Mouse (Mus musculus): Measurements from ENCODE around the gene Gfpt1. TPM values are rescaled to one million over a fixed set of nuclear protein-coding genes. Genes with fewer than 3 reads are reported as not detected.

The Gfpt1 gene
- 8.1 and 8.6 TPM in 2 replicates for total RNA-seq (2014; rRNA removed)
- 4.3 and 6.3 TPM in 2 replicates for polyA plus RNA-seq (2012; rRNA removed)

DNA sequence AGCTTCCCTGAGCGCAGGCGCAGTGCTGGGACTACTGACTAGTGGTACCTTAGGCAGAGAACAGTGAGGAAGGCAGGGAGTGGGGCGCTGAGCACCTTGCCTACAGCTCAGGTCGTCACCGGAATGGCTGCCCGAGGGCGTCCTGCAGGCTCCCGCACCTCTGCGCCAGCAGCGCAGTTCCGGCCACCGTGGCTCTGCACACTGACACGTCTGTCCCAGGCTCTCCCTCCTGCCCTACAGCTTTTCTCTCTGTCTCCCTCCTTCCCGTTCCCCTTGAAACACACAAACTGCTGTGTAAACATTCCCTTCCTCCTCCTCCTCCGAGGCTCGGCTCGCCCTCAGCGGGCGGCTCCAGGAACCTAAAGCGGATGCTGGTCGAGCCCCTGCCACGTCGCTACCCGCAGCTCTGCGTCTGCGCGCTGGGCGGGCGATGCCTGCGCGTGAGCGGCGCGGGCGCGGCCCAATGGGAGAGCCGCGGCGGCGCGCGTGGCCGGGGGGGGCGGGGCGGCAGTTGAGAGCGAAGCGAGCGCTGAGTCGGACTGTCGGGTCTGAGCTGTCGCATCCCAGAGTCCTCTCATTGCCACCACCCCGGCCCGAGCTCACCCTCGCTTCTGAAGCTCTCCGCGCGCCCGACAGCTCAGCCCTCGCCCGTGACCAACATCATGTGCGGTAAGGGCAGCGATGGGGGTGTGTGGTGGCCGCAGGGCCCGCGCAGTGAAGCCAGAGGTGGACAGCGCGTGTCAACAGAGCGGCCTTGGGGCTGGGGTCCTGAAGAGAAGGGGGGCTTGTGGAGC lies at the start of gene Gfpt1:
Gfpt1 (plus strand) TSS at position 510 of the 794 bp plus-strand sequence.
- no peak for TF ChIP-seq CTCF (IDR thresholded peaks at IDR 0.05; ENCODE audit: low read depth, low read length)
- peak; percentile 83 for TF ChIP-seq POLR2A (IDR thresholded peaks at IDR 0.05; ENCODE audit: extremely low read depth, insufficient read depth, low read length)
- DNase-seq (ENCODE audit: extremely low read depth, low read depth, low spot score): peak; percentile 78
- Histone ChIP-seq H3K79me2 (ENCODE audit: control insufficient read depth, insufficient read depth, low read length) (peaks cover 8% of the 10 kb centered on the region; the same call in 1 of the 2 replicates), H3K9ac (ENCODE audit: low read depth, low read length) (peak within 1 kb of the TSS; percentile 97), H3K4me1 (ENCODE audit: control insufficient read depth, insufficient read depth, low read length) (peaks cover 7% of the 10 kb centered on the region), H3K36me3 (ENCODE audit: control insufficient read depth, insufficient read depth, low read length) (no peaks in the 10 kb centered on the region), H3K27ac (replicated peaks; ENCODE audit: insufficient read depth, low read depth, low read length) (peak within 1 kb of the TSS; percentile 88), H3K4me3 (ENCODE audit: insufficient read depth, low read depth, low read length) (peak within 1 kb of the TSS; percentile 90), H3K27me3 (ENCODE audit: control insufficient read depth, insufficient read depth, low read length) (no peaks in the 10 kb centered on the region)
- WGBS: under 1% methylated on average over 68 of the region's 68 CpGs

DNA sequence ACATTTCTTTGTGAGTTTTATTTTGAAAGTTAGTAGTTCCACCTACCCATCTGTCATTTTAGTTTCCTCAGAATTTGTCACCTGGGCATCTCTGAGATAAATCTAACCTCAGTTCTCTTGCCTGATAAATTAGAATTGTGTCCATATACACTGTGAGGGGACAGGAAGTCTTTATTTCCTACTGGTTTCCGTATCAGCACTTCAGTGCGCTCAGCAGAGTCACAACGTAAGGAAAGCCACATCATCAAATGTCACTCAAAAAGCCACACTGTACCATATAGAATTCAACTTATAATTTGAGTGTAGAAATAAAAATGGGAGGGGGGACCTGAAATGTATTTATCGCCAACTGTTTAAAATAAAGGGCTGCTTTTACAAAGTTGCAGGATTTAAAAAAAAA lies 48.4 kb upstream of the Gfpt1 start:
- H3K79me2 ChIP-seq (ENCODE audit: control insufficient read depth, insufficient read depth, low read length): no peaks in the 10 kb centered on the region
- H3K4me1 ChIP-seq (ENCODE audit: control insufficient read depth, insufficient read depth, low read length): no peaks in the 10 kb centered on the region
- H3K27ac ChIP-seq (replicated peaks; ENCODE audit: insufficient read depth, low read depth, low read length): no peak overlapping the region
- H3K9ac ChIP-seq (ENCODE audit: low read depth, low read length): no peak overlapping the region
- DNase-seq (ENCODE audit: extremely low read depth, low read depth, low spot score): no peak
- no peak overlapping the region for H3K4me3 ChIP-seq (ENCODE audit: insufficient read depth, low read depth, low read length)
- H3K27me3 ChIP-seq (ENCODE audit: control insufficient read depth, insufficient read depth, low read length): no peaks in the 10 kb centered on the region
- TF ChIP-seq POLR2A (IDR thresholded peaks at IDR 0.05; ENCODE audit: extremely low read depth, insufficient read depth, low read length): no peak
- peaks cover 3% of the 10 kb centered on the region; the same call in 1 of the 2 replicates for H3K36me3 ChIP-seq (ENCODE audit: control insufficient read depth, insufficient read depth, low read length)
- WGBS: 89% methylated on average over 4 of the region's 4 CpGs

DNA sequence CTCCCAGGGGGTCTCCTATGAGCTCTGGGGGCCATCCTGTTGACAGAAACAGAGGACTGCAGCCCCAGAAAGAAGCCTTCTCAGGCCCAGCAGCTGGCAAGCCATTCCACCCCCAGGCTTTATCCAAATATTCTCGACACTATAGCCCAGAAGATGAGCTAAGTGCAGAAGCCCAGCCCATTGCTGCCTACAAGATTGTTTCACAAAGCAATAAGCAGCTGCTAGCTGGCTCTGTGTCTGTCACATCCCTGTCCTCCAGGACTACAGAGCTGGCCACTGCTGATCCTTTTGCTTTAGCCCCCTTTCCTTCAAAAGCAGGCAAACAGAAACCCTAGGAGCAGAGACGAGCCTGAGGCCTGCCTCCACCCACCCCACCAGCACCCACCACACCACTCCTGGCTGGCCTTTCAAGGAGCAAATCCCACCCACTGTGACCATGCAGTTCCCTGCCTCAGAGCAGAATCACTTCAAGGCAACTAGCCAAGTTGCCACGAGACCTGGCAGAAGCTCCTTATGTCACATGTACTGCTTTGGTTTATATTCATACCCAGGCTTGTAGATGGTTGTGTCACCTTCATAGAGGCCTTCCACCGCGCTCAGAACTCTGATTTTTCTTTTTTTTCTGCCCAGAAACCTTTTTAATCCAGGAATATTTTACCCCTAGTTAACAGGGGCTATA lies 45.9 kb upstream of the Gfpt1 start:
- H3K27me3 ChIP-seq (ENCODE audit: control insufficient read depth, insufficient read depth, low read length): no peaks in the 10 kb centered on the region
- H3K79me2 ChIP-seq (ENCODE audit: control insufficient read depth, insufficient read depth, low read length): no peaks in the 10 kb centered on the region
- DNase-seq (ENCODE audit: extremely low read depth, low read depth, low spot score): no peak
- 90% methylated on average over 5 of the region's 5 CpGs for WGBS
- H3K36me3 ChIP-seq (ENCODE audit: control insufficient read depth, insufficient read depth, low read length): peaks cover 3% of the 10 kb centered on the region; the same call in 1 of the 2 replicates
- 0 out of 2 replicates have a peak, but pooled peaks cover 2% of the 10 kb centered on the region for H3K4me1 ChIP-seq (ENCODE audit: control insufficient read depth, insufficient read depth, low read length)
- no peak overlapping the region for H3K4me3 ChIP-seq (ENCODE audit: insufficient read depth, low read depth, low read length)
- H3K9ac ChIP-seq (ENCODE audit: low read depth, low read length): no peak overlapping the region
- TF ChIP-seq CTCF (IDR thresholded peaks at IDR 0.05; ENCODE audit: low read depth, low read length): no peak
- TF ChIP-seq POLR2A (IDR thresholded peaks at IDR 0.05; ENCODE audit: extremely low read depth, insufficient read depth, low read length): no peak
- H3K27ac ChIP-seq (replicated peaks; ENCODE audit: insufficient read depth, low read depth, low read length): no peak overlapping the region

DNA sequence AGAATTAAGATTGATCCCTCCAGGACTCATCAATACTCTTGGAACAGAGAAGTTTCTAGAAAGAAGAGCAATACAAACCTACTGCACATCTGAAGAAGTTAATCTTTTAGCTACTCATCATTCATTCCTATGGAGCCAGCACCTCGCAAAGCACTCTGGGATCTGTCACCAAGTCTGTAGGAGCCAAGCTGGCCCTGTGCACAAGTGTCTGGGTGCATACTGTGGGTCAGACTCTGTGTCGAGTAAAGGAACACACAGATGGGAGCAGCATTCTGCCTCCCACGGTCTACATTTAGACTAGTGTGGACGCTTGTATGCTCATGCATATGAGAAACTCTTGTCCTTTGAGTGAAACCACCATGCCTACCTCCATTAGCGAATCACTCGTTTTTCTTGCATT lies 45.3 kb upstream of the Gfpt1 start:
- 95% methylated on average over 6 of the region's 6 CpGs for WGBS
- Histone ChIP-seq H3K9ac (ENCODE audit: low read depth, low read length) (no peak overlapping the region), H3K36me3 (ENCODE audit: control insufficient read depth, insufficient read depth, low read length) (peaks cover 3% of the 10 kb centered on the region; the same call in 1 of the 2 replicates), H3K27ac (replicated peaks; ENCODE audit: insufficient read depth, low read depth, low read length) (no peak overlapping the region), H3K4me3 (ENCODE audit: insufficient read depth, low read depth, low read length) (no peak overlapping the region), H3K27me3 (ENCODE audit: control insufficient read depth, insufficient read depth, low read length) (no peaks in the 10 kb centered on the region), H3K4me1 (ENCODE audit: control insufficient read depth, insufficient read depth, low read length) (peaks cover 6% of the 10 kb centered on the region; the same call in 1 of the 2 replicates), H3K79me2 (ENCODE audit: control insufficient read depth, insufficient read depth, low read length) (no peaks in the 10 kb centered on the region)
- DNase-seq (ENCODE audit: extremely low read depth, low read depth, low spot score): no peak
- TF ChIP-seq POLR2A (IDR thresholded peaks at IDR 0.05; ENCODE audit: extremely low read depth, insufficient read depth, low read length) (no peak), CTCF (IDR thresholded peaks at IDR 0.05; ENCODE audit: low read depth, low read length) (no peak)

DNA sequence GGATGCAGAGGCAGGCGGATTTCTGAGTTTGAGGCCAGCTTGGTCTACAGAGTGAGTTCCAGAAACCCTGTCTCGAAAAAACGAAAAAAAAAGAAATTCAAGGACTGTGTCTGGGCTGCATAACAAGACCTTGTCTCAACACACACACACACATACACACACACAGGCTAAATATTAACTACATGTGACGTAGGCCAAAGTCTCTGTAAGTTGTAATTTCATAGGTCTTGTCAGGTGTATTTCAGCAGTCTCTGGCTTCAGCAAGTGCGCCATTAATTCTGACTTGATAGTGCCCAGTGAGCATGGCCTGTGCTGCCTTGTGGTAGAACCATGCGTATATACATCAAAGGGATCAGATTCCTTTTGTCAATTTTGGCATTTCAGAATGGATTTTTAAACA lies 40.7 kb upstream of the Gfpt1 start:
- no peak overlapping the region for H3K9ac ChIP-seq (ENCODE audit: low read depth, low read length)
- no peaks in the 10 kb centered on the region for H3K36me3 ChIP-seq (ENCODE audit: control insufficient read depth, insufficient read depth, low read length)
- H3K4me1 ChIP-seq (ENCODE audit: control insufficient read depth, insufficient read depth, low read length): peaks cover 9% of the 10 kb centered on the region
- H3K79me2 ChIP-seq (ENCODE audit: control insufficient read depth, insufficient read depth, low read length): no peaks in the 10 kb centered on the region
- H3K4me3 ChIP-seq (ENCODE audit: insufficient read depth, low read depth, low read length): no peak overlapping the region
- peak; percentile 91 for DNase-seq (ENCODE audit: extremely low read depth, low read depth, low spot score)
- no peak overlapping the region for H3K27ac ChIP-seq (replicated peaks; ENCODE audit: insufficient read depth, low read depth, low read length)
- 46% methylated on average over 6 of the region's 6 CpGs for WGBS
- no peaks in the 10 kb centered on the region for H3K27me3 ChIP-seq (ENCODE audit: control insufficient read depth, insufficient read depth, low read length)
- TF ChIP-seq CTCF (IDR thresholded peaks at IDR 0.05; ENCODE audit: low read depth, low read length): no peak
- TF ChIP-seq POLR2A (IDR thresholded peaks at IDR 0.05; ENCODE audit: extremely low read depth, insufficient read depth, low read length): no peak

Data from liver, adult 2 months (tissue).